ENCODE assay signal across 18 mouse cellular contexts in genomic region chr3:103920094-103920493, GRCm38 (mm10).
"Had no signal": no experiment of that assay in that cellular context is flagged by ENCODE, and none has a peak within 500 bp of the region (broad histone marks: within the 10 kb centered on the region; RNA-seq: fewer than 3 reads in every experiment).

No protein-coding gene starts in this region.

- H3K9me3 ChIP-seq: intestine, embryonic 15.5 days; limb, embryonic 13.5 days; liver, embryonic 15.5 days; midbrain, embryonic 10.5 days; neural tube, embryonic 12.5 days; stomach, embryonic 15.5 days had no signal

- ATAC-seq: intestine, embryonic 15.5 days had no signal

- H3K4me3 ChIP-seq: intestine, embryonic 15.5 days; layer of hippocampus, adult 2 months; limb, embryonic 13.5 days; liver, embryonic 15.5 days; midbrain, embryonic 10.5 days; myocyte; neural tube, embryonic 12.5 days; stomach, embryonic 15.5 days had no signal

- H3K36me3 ChIP-seq: intestine, embryonic 15.5 days; liver, embryonic 15.5 days; stomach, embryonic 15.5 days had no signal

- H3K27ac ChIP-seq: intestine, embryonic 15.5 days; layer of hippocampus, adult 2 months; limb, embryonic 13.5 days; liver, embryonic 15.5 days; midbrain, embryonic 10.5 days; neural tube, embryonic 12.5 days; stomach, embryonic 15.5 days had no signal

- DNase-seq: kidney, adult 18-20 months; kidney, postnatal 10 days; kidney, postnatal 4 days; left cerebral cortex, postnatal 4 days; lung, embryonic 14.5 days; lung, postnatal 10 days; lung, postnatal 4 days; midbrain, embryonic 14.5 days; thymus, adult 2 months; thymus, postnatal 25 days had no signal

- H3K9ac ChIP-seq: intestine, embryonic 15.5 days; limb, embryonic 13.5 days; liver, embryonic 15.5 days; lung, embryonic 14.5 days; neural tube, embryonic 12.5 days; stomach, embryonic 15.5 days had no signal

- H3K27me3 ChIP-seq: intestine, embryonic 15.5 days; limb, embryonic 13.5 days; liver, embryonic 15.5 days; neural tube, embryonic 12.5 days; stomach, embryonic 15.5 days had no signal
